Mouse (Mus musculus): ENCODE measurements at regions not wholly inside any gene's neighbourhood (a gene's known extent, or its start where the extent isn't known, plus 50 kb on each side); places are given as distances from the start of the nearest gene placed in this dataset.

DNA sequence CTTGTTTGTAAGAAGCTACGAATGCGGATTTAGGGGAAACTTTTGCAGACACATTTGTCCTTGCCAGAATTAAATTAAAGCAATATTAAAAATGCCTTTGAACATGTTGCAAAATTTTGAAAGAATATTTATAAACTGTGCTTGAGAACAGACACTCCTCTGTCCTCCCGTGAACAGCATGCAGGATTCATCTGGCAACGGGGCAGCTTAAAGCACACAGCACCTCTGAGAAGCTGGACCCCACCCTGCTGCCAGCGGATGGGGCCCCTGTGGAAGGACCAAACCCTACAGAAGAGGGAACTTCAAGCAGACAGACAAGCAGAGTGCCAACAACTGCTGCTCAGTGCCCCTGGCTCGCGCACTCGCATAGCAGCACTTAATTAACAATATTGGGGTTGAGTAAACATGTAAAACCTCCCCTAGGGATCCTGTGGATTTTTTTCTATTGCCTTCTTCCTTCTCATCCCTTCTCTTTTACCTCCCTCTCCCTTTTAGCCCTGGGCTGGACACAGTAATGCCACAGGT, 226.6 kb downstream of the Irx1 start:
- Histone ChIP-seq H3K4me1 (ENCODE audit: control insufficient read depth, insufficient read depth, low read length) (no peaks in the 10 kb centered on the region), H3K9me3 (replicated peaks; ENCODE audit: control insufficient read depth, low read length) (no peaks in the 10 kb centered on the region), H3K27ac (ENCODE audit: low read depth, low read length) (no peak overlapping the region), H3K4me3 (ENCODE audit: low read depth, low read length) (no peak overlapping the region), H3K4me2 (no peak overlapping the region), H3K36me3 (ENCODE audit: control insufficient read depth, insufficient read depth, low read length) (no peaks in the 10 kb centered on the region), H3K9ac (ENCODE audit: low read depth, low read length) (no peak overlapping the region), H3K27me3 (ENCODE audit: control insufficient read depth, insufficient read depth, low read length) (no peaks in the 10 kb centered on the region; the same call in 1 of the 2 replicates)
- WGBS (ENCODE audit: insufficient replicate concordance) = 81% methylated on average over 8 of the region's 8 CpGs
- no peak for ATAC-seq (replicated peaks; ENCODE audit: insufficient number of reproducible peaks, low FRiP score, low TSS enrichment)

DNA sequence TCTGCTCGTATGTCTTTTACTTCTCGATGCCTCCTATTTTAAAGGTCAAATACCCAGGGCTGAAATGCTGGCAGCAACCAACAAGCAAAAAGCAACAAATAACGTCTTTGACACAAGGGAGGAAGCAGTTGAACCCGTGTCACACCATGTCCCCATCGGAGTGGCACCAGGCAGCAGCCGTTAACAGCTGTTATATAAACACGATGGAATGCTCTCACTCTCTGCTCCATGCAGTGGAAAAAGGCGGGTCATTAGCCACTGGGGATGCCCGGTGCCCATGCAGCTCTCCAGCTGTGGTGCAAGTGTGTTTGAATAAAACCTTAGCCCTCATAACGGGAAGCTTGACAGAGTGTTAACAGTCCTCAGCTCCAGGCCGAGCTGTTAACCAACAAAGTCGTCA, 229.3 kb downstream of the Irx1 start:
- Histone ChIP-seq H3K9me3 (replicated peaks; ENCODE audit: control insufficient read depth, low read length) (no peaks in the 10 kb centered on the region), H3K4me3 (ENCODE audit: low read depth, low read length) (no peak overlapping the region), H3K27me3 (ENCODE audit: control insufficient read depth, insufficient read depth, low read length) (no peaks in the 10 kb centered on the region; the same call in 1 of the 2 replicates), H3K27ac (ENCODE audit: low read depth, low read length) (no peak overlapping the region), H3K9ac (ENCODE audit: low read depth, low read length) (no peak overlapping the region), H3K4me1 (ENCODE audit: control insufficient read depth, insufficient read depth, low read length) (no peaks in the 10 kb centered on the region), H3K36me3 (ENCODE audit: control insufficient read depth, insufficient read depth, low read length) (no peaks in the 10 kb centered on the region), H3K4me2 (no peak overlapping the region)
- no peak for ATAC-seq (replicated peaks; ENCODE audit: insufficient number of reproducible peaks, low FRiP score, low TSS enrichment)
- WGBS (ENCODE audit: insufficient replicate concordance) = 50% methylated on average over 12 of the region's 12 CpGs

DNA sequence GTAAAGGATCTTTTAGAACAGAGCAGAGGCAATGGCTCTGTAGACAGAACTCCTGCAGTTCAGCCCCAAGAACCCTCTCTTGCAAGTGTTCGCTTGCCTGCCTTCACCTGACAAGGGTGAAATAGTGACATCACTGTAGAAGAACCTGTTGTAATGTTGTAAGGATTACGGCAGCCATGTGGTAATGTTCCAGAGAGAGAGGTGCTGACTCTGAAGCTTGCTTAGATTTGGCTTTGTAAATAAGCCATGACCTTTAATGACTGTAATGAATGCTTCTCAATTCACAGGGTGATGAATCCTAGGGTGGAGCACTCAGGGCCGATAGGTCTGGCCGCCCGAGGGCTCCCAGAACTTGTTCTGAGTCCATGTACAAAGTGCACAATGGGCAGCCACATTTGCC, 230.2 kb downstream of the Irx1 start:
- Histone ChIP-seq H3K36me3 (ENCODE audit: control insufficient read depth, insufficient read depth, low read length) (no peaks in the 10 kb centered on the region), H3K27me3 (ENCODE audit: control insufficient read depth, insufficient read depth, low read length) (no peaks in the 10 kb centered on the region; the same call in 1 of the 2 replicates), H3K9ac (ENCODE audit: low read depth, low read length) (no peak overlapping the region), H3K4me3 (ENCODE audit: low read depth, low read length) (no peak overlapping the region), H3K9me3 (replicated peaks; ENCODE audit: control insufficient read depth, low read length) (no peaks in the 10 kb centered on the region), H3K4me2 (no peak overlapping the region), H3K27ac (ENCODE audit: low read depth, low read length) (no peak overlapping the region), H3K4me1 (ENCODE audit: control insufficient read depth, insufficient read depth, low read length) (no peaks in the 10 kb centered on the region)
- 84% methylated on average over 5 of the region's 5 CpGs for WGBS (ENCODE audit: insufficient replicate concordance)
- ATAC-seq (replicated peaks; ENCODE audit: insufficient number of reproducible peaks, low FRiP score, low TSS enrichment) = no peak

DNA sequence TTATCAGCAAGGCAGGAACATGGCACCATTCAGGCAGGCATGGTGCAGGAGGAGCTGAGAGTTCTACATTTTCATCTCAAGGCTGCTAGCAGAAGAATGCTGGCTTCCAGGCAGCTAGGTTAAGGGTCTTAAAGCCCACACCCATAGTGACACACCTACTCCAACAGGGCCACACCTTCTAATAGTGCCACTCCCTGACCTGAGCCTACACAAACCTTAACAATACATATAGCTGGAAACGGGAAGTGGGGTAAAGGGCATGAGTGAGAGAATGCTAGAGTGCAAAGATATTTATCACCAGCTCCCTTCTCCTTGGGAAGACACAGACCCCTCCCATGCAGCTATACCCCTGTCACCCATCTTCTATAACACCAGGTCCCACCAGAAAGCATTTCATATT, 230.6 kb downstream of the Irx1 start:
- Histone ChIP-seq H3K4me1 (ENCODE audit: control insufficient read depth, insufficient read depth, low read length) (no peaks in the 10 kb centered on the region), H3K4me3 (ENCODE audit: low read depth, low read length) (no peak overlapping the region), H3K27me3 (ENCODE audit: control insufficient read depth, insufficient read depth, low read length) (no peaks in the 10 kb centered on the region; the same call in 1 of the 2 replicates), H3K27ac (ENCODE audit: low read depth, low read length) (no peak overlapping the region), H3K36me3 (ENCODE audit: control insufficient read depth, insufficient read depth, low read length) (no peaks in the 10 kb centered on the region), H3K9ac (ENCODE audit: low read depth, low read length) (no peak overlapping the region), H3K9me3 (replicated peaks; ENCODE audit: control insufficient read depth, low read length) (no peaks in the 10 kb centered on the region), H3K4me2 (no peak overlapping the region)
- 67% methylated on average over 1 of the region's 1 CpGs for WGBS (ENCODE audit: insufficient replicate concordance)
- no peak for ATAC-seq (replicated peaks; ENCODE audit: insufficient number of reproducible peaks, low FRiP score, low TSS enrichment)

DNA sequence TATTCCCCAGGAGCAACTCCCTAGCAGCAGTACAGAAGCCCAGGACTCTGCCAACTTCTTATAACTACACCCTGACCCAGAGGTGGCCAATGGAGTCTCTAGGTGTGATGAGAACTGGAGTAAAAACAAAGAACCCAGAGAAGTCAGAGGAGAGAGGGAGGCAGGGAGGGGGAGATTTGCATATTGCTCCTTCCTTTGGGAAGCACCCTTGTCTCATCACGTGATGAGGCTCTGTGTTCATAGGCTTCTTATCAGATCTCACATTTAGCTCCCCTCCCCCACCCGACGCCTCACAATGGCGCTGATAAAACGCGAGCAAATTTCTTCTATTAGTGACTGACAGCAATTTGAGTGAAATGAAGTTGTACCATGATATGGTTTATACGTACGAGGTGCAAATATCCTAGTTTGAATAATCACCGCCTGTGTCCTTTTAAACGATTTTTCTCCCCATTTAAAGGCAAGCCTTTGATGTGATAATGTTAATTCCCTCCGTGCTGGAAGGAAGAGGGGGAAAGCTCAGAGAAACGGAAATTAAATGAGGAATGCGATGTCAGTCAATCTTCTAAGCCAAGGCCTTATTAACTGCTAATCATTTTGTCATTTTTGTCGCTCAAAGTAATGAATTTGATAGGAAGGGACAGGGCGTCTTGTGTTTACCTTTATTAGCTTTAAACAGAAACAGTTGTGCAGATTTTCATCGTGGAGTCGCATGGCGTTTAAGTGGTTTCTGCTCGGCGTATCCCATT, 273.3 kb downstream of the Irx1 start:
- Histone ChIP-seq H3K27me3 (ENCODE audit: control insufficient read depth, insufficient read depth, low read length) (no peaks in the 10 kb centered on the region), H3K9ac (ENCODE audit: low read depth, low read length) (no peak overlapping the region), H3K4me1 (ENCODE audit: control insufficient read depth, insufficient read depth, low read length) (no peaks in the 10 kb centered on the region), H3K36me3 (ENCODE audit: control insufficient read depth, insufficient read depth, low read length) (no peaks in the 10 kb centered on the region), H3K27ac (ENCODE audit: low read depth, low read length) (no peak overlapping the region), H3K4me3 (ENCODE audit: low read depth, low read length) (no peak overlapping the region), H3K4me2 (no peak overlapping the region), H3K9me3 (replicated peaks; ENCODE audit: control insufficient read depth, low read length) (no peaks in the 10 kb centered on the region)
- no peak for ATAC-seq (replicated peaks; ENCODE audit: insufficient number of reproducible peaks, low FRiP score, low TSS enrichment)
- WGBS (ENCODE audit: insufficient replicate concordance) = 27% methylated on average over 20 of the region's 20 CpGs

DNA sequence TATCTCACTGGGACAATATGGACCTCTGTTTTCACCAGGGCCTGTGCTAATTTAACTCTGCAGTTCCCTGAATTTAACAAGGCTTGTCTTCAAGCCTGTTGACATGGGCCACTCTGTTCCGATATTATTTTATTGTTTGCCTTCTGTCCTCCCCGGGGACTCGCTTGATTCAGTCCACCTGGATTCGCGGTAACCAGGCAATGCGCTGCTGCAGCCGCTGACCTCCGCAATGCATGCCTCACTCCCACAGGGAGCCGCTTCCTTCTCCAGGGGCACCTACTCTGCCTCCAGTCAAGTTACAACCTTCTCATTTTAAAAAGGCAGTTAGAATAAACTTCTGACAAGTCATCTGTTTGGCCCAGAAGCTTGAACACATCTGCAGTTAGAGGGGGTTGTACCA, 274.3 kb downstream of the Irx1 start:
- H3K4me1 ChIP-seq (ENCODE audit: control insufficient read depth, insufficient read depth, low read length) = no peaks in the 10 kb centered on the region
- no peak for ATAC-seq (replicated peaks; ENCODE audit: insufficient number of reproducible peaks, low FRiP score, low TSS enrichment)
- no peaks in the 10 kb centered on the region for H3K27me3 ChIP-seq (ENCODE audit: control insufficient read depth, insufficient read depth, low read length)
- H3K36me3 ChIP-seq (ENCODE audit: control insufficient read depth, insufficient read depth, low read length) = no peaks in the 10 kb centered on the region
- no peak overlapping the region for H3K9ac ChIP-seq (ENCODE audit: low read depth, low read length)
- 51% methylated on average over 9 of the region's 9 CpGs for WGBS (ENCODE audit: insufficient replicate concordance)
- no peaks in the 10 kb centered on the region for H3K9me3 ChIP-seq (replicated peaks; ENCODE audit: control insufficient read depth, low read length)
- no peak overlapping the region for H3K27ac ChIP-seq (ENCODE audit: low read depth, low read length)
- no peak overlapping the region for H3K4me3 ChIP-seq (ENCODE audit: low read depth, low read length)
- no peak overlapping the region for H3K4me2 ChIP-seq

DNA sequence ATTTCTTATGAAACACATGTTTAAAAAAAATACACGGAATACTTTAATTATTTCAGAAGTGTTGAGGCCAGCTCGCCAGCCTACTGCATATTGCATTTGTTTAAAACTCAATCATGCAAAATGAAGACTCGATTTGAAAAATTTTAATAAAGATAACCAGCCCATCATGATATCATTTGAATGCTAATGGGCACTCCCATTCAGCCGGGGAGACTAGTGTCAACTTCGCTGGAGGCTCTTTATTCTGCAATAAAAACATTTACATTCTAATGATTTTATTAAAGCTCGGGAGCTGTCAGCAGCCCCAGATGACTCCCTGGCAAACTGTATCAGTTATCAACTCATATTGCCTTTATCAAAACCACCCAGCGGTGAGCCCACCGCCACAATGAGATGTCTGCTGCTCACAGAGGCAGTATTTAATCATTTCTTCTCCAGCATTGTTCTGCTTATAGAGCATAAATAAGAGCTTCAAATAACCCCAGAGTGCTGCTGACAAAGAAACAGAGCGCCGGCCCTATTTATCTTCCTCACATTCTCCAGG, 287.4 kb downstream of the Irx1 start:
- H3K4me2 ChIP-seq = no peak overlapping the region
- H3K27ac ChIP-seq (ENCODE audit: low read depth, low read length) = no peak overlapping the region
- H3K27me3 ChIP-seq (ENCODE audit: control insufficient read depth, insufficient read depth, low read length) = no peaks in the 10 kb centered on the region
- H3K9ac ChIP-seq (ENCODE audit: low read depth, low read length) = no peak overlapping the region
- H3K4me3 ChIP-seq (ENCODE audit: low read depth, low read length) = no peak overlapping the region
- whole genome bisulfite sequencing (ENCODE audit: insufficient replicate concordance) = 77% methylated on average over 10 of the region's 10 CpGs
- no peaks in the 10 kb centered on the region for H3K9me3 ChIP-seq (replicated peaks; ENCODE audit: control insufficient read depth, low read length)
- H3K36me3 ChIP-seq (ENCODE audit: control insufficient read depth, insufficient read depth, low read length) = no peaks in the 10 kb centered on the region
- no peaks in the 10 kb centered on the region for H3K4me1 ChIP-seq (ENCODE audit: control insufficient read depth, insufficient read depth, low read length)
- ATAC-seq (replicated peaks; ENCODE audit: insufficient number of reproducible peaks, low FRiP score, low TSS enrichment) = no peak

DNA sequence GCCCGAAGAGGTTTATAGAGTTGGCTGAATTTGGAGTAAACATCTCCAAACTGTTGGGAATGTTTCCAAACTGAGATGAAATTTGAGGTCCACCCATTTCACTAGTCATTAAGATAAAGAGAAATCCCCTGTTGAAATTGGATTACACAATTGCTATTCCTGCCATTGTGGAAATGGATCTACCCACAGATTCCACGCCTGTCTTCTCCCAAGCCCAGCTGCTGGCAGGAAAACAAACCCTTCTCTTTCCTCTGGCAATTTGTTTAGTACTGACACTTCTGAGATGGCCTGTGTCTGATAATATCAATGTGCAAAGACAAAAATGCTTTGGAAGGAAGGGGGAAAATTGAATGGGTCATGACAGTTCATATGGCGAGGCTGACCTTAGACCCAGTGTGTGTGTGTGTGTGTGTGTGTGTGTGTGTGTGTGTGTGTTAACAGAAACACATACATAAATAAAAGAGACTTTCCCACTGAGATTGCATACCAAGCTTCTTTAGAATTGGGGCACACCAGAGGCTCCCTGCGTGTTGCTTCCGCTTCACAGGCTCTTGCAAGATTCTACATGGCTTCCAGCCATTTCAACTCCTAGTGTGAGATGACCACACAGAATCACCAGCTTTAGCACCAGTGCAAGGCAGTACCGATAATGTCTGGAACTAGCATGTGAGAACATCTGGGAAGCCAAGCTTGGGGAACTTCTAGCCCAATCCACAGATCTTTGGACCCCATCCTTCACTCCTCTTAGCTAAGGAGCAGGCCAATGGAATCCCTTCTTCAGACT, 293.4 kb downstream of the Irx1 start:
- Histone ChIP-seq H3K27me3 (ENCODE audit: control insufficient read depth, insufficient read depth, low read length) (no peaks in the 10 kb centered on the region), H3K27ac (ENCODE audit: low read depth, low read length) (no peak overlapping the region), H3K9ac (ENCODE audit: low read depth, low read length) (no peak overlapping the region), H3K9me3 (replicated peaks; ENCODE audit: control insufficient read depth, low read length) (no peaks in the 10 kb centered on the region), H3K36me3 (ENCODE audit: control insufficient read depth, insufficient read depth, low read length) (no peaks in the 10 kb centered on the region), H3K4me3 (ENCODE audit: low read depth, low read length) (no peak overlapping the region), H3K4me2 (no peak overlapping the region), H3K4me1 (ENCODE audit: control insufficient read depth, insufficient read depth, low read length) (no peaks in the 10 kb centered on the region)
- WGBS (ENCODE audit: insufficient replicate concordance) = 81% methylated on average over 6 of the region's 6 CpGs
- no peak for ATAC-seq (replicated peaks; ENCODE audit: insufficient number of reproducible peaks, low FRiP score, low TSS enrichment)
